Mouse (Mus musculus) gonadal fat pad, adult 2 months (tissue): ENCODE data around the gene D230025D16Rik. TPM values are rescaled to one million over a fixed set of nuclear protein-coding genes. Genes with fewer than 3 reads are reported as not detected.
"Not testable (repeated sequence)": the region's sequence is repeated elsewhere in the genome, so short reads cannot be mapped to it uniquely, and the experiment has no call there.

Experiments used
- DNase-seq: peaks from one replicate; pipeline ENCODE4 v3.0.0-alpha.2; 2012; ENCODE audit warnings: low read depth
- polyA plus RNA-seq: library from polyadenylated mRNA; depleted of rRNA; stranded (reverse); fragments of >200 nt; gene quantifications from 2 replicates; pipeline ENCODE4 v1.2.3, GENCODE M21; 2012

Gene D230025D16Rik
- polyA plus RNA-seq, 1 experiment: 23.2 TPM

DNA sequence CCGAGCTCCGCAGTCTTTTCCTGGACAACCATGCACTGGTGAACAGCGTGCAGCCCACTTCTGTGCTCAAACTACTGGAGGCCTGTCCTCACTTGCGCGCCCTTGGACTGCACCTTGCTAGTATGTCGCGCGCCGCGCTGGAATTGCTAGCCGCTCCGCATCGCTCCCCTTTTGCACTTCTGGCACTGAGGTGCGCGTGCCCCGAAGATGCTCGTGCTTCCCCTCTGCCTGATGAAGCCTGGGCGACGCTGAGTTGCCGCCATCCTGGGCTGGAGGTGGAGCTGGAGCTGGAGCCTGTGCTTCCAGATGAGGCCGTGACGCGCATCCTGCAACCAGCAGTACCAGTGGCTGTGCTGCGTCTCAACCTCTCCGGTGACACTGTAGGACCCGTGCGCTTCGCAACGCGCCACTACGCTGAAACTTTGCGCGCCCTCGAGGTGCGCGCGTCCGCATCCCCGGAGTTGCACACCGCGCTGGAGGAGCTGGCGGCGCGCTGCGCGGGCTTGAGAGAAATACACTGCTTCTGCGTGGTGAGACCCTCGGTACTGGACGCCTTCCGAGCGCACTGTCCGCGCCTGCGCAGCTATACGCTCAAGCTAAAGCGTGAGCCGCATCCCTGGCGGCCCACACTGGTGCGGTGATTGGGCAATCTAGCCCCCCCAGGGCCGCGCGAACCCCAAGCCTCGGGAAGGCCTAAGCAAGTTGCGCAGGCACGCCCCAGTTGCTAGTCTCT is 43.6 kb downstream of the D230025D16Rik start:
- DNase-seq: no peak

DNA sequence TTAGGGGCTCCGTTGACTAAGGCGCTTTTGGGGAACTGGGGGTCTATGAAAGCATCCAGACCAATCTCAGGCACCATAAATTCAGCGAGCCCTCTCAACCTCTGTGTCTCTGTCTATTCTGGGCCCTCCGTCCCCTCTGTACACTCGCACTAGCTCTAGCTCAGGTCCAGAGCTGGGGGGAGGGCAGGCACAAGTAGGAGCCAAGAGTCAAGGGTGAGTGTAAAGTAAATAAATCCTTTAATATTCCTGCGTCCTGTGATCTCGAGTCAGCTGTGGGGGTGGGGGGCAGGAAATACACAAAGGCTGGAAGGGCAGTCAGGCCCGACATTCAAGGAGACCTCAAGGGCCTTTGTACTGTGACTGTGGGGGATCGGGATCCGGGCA is 44.1 kb downstream of the D230025D16Rik start:
- no peak for DNase-seq

- no peak for DNase-seq
Observed at GRCm38 (mm10) chr8:105269461-105269947, 44.6 kb downstream of the D230025D16Rik start, which contains the start of gene Hsf4. Hsf4 (plus strand) TSS chr8:105269801.

DNA sequence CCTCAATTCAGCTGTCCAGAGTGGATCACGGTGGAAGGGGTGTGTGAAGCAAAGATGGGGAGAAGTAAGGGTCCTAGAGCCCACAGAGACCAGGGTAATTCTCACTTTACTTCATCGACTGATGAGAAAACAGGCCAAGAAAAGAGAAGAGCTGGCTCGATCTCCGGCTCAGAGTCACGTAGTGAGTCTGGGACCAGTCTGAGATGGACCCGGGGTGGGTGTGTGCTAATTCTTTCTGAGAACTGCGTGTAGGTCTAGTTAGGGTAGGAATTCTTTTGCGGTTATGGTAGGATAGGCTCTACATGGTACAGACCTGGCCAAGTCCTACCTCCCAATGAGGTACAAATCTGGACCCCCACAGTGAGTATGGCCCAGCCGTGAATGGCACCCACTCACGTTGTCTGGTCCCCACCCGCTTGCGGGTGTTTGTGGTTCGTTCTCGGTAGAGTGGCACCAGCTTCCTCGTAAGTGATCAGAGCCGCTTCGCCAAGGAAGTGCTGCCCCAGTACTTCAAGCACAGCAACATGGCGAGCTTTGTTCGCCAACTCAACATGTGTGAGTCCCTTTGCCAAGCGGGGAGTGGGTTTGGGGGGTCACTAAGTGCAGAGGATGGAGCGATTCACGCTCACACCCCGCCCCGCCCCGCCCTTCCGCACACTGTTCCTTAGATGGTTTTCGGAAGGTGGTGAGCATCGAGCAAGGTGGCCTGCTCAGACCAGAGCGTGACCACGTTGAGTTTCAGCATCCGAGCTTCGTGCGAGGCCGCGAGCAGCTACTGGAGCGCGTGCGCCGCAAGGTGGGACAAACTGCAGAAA is 45.4 kb downstream of the D230025D16Rik start:
- DNase-seq: no peak

DNA sequence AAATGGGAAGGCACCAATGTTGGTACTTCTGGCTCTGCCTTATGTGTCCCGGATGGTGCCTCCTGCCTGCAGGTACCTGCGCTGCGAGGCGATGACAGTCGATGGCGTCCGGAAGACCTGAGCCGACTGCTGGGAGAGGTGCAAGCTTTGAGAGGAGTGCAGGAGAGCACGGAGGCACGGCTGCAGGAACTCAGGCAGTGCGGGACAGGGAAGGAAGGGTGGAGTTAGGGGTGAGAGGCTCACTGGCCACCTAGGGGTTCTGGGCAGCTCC is 45.9 kb downstream of the D230025D16Rik start:
- DNase-seq: no peak

- no peak for DNase-seq
Observed at GRCm38 (mm10) chr8:105275387-105275786, 50.4 kb downstream of the D230025D16Rik start.

DNA sequence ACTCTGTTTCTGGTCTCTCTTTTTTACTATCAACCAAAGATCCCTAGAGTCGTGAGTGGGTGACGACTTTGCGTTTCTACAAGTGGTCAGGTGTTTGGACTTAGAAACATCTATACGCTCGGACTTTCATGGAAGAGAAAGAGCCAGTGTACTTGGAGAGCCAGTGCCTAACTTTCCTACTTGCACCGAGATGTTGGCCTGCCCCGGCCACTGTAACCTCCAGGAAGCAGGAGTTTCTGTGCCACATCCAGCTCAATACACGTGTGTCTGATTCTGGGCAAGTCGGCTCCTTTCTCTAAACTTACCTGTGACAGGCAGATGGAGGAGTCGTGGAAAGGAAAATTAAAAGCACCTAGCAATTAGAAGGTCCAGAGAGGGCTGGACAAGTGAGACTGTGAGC is 50.9 kb downstream of the D230025D16Rik start, which contains the start of gene Nol3:
Gene Nol3, plus strand, starts transcription at position 301 of the 400 bp plus-strand sequence.
- DNase-seq: no peak

GRCm38 (mm10) chr8:105276292-105277120 is 51.6 kb downstream of the D230025D16Rik start:
- no peak for DNase-seq

DNA sequence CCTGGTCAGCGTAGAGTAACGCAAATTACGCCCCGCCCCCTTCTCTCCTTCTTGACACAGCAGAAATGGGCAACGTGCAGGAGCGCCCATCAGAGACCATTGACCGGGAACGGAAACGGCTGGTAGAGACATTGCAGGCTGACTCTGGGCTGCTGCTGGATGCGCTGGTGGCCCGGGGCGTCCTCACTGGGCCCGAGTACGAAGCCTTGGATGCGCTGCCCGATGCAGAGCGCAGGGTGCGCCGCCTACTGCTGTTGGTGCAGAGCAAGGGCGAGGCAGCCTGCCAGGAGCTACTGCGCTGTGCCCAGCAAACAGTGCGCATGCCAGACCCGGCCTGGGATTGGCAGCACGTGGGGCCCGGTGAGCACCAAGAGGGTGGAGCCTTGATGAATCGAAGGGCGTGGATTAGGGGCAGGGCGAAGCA is 54.0 kb downstream of the D230025D16Rik start:
- no peak for DNase-seq

DNA sequence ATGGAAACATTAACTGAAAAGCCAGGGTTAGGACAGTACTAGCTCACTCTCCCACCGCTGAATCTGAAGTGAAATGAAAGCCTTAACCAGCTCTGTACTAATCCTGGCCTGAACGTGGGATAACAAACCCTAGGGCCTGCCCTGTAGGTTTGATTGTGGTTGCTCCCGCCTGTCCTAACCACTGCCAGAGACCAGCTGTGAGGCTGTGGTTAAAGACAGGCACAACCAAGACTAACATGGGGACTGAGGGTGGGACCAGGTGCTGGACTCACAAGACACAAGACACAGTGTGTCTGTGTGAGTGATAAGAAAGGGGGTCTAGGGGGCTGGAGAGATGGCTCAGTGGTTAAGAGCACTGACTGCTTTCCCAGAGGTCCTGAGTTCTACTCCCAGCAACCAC is 55.6 kb downstream of the D230025D16Rik start:
- DNase-seq: no peak

DNA sequence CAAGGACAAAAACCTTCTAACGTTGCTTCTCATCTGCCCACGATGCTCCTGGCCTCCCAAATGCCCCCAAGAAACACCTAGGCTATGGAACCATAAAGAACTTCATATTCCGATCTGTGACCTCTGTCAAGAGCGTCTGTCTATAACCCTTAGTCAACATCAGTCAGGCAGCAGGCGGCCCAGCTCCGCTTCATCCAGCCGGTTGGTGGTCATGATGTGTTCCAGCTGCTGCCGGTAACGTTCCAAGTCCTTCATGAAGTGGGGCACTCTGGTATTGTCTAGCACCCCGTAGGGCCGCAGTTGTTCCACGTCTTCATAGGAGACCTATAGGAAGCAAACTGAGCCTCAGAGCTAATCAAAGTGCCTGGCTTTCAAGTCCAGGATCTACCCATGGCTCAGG is 56.9 kb downstream of the D230025D16Rik start:
- DNase-seq: no peak

GRCm38 (mm10) chr8:105282239-105282638 is 57.3 kb downstream of the D230025D16Rik start:
- DNase-seq: no peak

- DNase-seq: no peak
Observed at GRCm38 (mm10) chr8:105283074-105283473, 58.1 kb downstream of the D230025D16Rik start.

DNA sequence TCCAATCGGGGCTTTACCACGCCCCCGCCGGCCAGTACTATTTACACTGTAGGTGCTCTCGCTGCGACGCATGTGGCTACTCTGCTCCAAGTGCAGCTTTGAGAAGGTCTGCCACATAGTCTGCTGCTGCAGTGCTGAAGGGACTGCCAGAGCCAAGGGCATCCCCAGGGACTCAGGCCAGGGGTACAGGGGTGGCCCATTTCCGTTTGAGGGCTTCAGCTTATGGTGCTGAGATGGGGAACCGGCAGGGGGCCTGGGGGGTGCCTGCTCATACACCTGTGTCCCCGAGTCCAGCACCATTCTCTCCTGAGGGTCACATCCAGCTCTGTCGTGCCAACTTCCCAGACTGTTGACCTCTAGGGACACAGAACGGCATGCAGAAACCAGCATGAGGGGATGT is 60.6 kb downstream of the D230025D16Rik start:
- DNase-seq: no peak

GRCm38 (mm10) chr8:105286907-105287306 is 62.0 kb downstream of the D230025D16Rik start:
- DNase-seq: no peak

- no peak for DNase-seq
Observed at GRCm38 (mm10) chr8:105288231-105288630, 63.3 kb downstream of the D230025D16Rik start.

DNA sequence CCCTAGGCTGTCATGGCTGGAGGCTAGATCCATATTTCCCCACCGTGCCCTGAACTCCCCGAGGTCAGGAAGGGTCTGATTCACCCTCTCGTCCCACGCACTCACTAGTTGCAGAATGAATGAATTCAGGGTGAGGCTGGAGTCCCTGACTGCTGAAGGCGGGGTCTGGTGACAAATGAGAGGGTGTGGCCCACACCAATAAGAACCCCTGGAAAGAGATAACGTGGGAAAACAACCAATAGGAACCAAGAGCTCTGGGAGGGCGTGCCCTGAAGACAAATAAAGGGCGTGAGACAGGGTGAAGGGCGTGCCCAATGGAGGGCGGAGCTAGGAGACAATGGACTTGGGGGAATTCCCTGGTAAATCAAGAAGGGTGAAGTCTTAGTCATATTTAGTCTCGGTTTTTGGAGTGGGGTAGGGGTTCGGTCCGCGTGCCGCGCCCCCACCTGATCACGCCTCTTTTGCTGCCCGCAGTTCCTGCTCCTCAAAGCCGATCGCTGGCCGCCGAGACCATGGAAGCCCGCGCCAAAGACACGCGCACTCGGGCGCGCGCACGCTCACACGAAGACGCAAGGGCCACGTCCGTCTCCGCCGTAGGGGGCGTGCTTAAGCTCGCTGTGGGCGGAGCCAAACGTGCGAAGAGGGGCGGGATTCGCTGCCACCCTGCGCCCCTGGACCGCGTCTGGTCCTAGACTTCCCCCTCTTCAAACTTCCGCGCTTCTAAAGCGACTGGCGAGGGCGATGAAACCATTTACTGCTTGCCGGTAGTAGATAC is 64.2 kb downstream of the D230025D16Rik start:
- DNase-seq: no peak

DNA sequence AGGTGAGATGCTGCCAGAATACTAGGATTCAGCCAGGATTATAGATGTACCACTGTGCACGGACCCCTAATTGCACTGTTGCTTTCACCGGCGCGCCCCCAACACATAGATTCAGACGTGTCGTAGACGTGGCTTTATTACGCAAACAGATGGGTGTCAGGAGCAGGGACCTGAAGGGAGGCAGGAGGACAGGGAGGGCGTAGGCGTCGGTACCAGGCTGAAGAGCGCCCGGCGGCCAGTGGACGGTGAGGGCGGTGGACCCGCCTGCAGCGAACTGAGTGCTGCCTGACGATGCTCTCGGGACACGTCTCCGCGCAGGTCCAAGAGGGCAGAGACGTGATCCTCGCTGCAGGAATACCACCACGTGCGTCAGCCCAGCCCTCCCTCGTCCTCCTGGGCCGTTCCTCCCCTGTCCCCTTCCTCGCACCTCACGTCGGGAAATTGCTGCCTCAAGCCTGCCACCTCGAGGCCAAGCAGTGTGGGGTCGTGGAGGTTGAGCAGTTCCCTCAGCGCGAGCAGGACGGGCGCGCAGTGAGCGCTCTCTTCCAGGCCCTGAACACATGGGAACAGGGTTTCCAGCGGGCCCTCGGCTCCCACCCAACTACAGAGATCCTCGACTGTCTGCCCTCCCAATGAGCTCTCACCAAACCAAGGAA is 65.0 kb downstream of the D230025D16Rik start, which contains the start of gene 4931428F04Rik:
Gene 4931428F04Rik, minus strand, starts transcription at position 60 of the 656 bp plus-strand sequence.
- no peak for DNase-seq

DNA sequence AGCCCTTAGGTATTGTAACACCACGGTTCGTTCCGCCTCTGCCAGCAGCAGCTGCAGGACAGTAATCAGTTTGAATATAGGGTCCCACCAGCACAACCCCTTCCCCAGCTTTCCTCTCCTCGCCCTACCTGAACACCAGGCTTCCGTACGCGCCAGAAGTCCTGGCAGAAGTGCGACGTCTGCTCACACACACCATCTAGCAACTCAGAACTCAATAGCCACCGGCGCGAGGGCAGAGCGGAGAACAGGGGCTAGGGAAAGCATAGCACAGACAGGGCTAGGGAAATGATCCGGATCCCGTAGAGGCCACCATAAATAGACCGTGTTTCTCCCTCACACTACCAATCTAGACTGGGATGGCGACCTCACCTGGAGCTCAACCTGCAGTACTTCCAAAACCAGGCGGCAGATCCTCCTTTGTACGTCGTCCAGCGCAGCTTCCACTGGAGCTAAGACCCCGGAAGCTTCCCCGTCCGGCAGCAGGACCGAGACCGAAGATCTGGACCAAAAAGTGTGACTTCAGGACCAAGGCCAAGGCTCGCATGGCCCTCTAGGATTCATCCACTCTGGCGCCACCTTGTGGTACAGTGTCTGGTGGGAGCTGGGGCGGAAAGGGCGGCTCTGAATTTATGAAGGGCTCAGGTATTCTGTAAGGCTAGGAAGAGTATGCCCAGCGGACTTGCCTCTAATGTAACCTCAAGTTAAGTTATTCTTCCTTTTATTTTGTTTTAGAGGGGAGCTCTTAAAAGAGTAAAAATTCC is 65.8 kb downstream of the D230025D16Rik start:
- DNase-seq: no peak

DNA sequence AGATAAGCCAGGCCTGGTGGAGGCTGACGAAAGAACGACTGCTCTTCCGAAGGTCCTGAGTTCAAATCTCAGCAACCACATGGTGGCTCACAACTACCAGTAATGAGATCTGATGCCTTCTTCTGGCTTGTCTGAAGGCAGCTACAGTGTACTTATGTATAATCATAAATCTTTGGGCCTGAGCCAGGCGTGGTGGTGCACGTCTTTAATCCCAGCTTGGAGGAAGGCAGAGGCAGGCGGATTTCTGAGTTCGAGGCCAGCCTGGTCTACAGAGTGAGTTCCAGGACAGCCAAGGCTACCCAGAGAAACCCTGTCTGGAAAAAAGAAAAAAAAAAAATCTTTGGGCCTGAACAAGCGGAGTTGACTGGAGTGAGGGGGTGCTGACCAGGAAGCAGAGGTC is 66.4 kb downstream of the D230025D16Rik start:
- not testable (repeated sequence) for DNase-seq
